Mouse (Mus musculus) brain, embryonic 14.5 days (tissue): Measurements from ENCODE around the gene Cgrrf1.

Source experiments
- CTCF ChIP-seq: fragments of 200-500 bp; IDR thresholded peaks from 2 replicates; pipeline ENCODE4 v1.5.1; 2012; ENCODE audit warnings: inconsistent platforms, mild to moderate bottlenecking, moderate library complexity, borderline replicate concordance; ENCODE audit not compliant: insufficient read depth, insufficient read length; ENCODE audit errors: extremely low read depth
- POLR2A ChIP-seq: fragments of 200-500 bp; IDR thresholded peaks from 2 replicates; pipeline ENCODE4 v1.6.1; 2012; ENCODE audit warnings: mild to moderate bottlenecking, inconsistent platforms, borderline replicate concordance; ENCODE audit not compliant: poor library complexity, insufficient read depth, insufficient read length, severe bottlenecking; ENCODE audit errors: extremely low read depth

GRCm38 (mm10) chr14:46827430-46827829 lies 4.5 kb upstream of the Cgrrf1 start:
- TF ChIP-seq CTCF (no peak), POLR2A (no peak)
